Mouse (Mus musculus): ENCODE data around the gene Cdc20b. TPM values are rescaled to one million over a fixed set of nuclear protein-coding genes. Genes with fewer than 3 reads are reported as not detected.
"Not testable (repeated sequence)": the region's sequence is repeated elsewhere in the genome, so short reads cannot be mapped to it uniquely, and the experiment has no call there.

Cdc20b gene
- polyA plus RNA-seq, 1 experiment from 2014 or later = not detected

GRCm38 (mm10) chr13:113000576-113001318 is 34.2 kb upstream of the Cdc20b start:
- Histone ChIP-seq H3K27ac (no peak overlapping the region), H3K79me2 (ENCODE audit: inconsistent target) (no peaks in the 10 kb centered on the region), H3K36me3 (ENCODE audit: inconsistent target) (no peaks in the 10 kb centered on the region), H3K4me3 (ENCODE audit: inconsistent target) (no peak overlapping the region)
- 54% methylated on average over 9 of the region's 9 CpGs for WGBS (ENCODE audit: missing documents)

DNA sequence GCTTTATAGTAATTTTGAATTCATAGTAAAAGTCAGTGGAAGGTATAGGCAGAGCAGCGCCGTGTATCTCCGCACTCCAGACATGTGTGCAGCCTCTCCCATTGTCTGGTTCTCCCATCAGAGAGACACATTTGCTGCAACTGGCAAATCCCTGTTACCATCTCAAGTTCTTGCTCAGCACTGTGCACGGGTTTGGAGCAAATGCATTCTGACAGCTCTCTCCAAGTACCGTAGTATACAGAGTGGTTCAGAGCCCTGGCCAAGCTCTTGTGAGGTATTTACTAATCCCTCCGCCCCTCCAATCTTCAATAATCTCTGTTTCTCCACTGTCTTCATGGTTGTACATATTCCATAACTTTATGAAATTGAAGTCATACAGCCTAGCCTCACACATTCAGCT is 22.2 kb upstream of the Cdc20b start:
- no peaks in the 10 kb centered on the region for H3K36me3 ChIP-seq (ENCODE audit: inconsistent target)
- H3K27ac ChIP-seq = peak overlapping the region; percentile 45; the same call in 1 of the 2 replicates
- peak overlapping the region; percentile 58 for H3K4me3 ChIP-seq (ENCODE audit: inconsistent target)
- H3K79me2 ChIP-seq (ENCODE audit: inconsistent target) = no peaks in the 10 kb centered on the region
- 89% methylated on average over 6 of the region's 6 CpGs for WGBS (ENCODE audit: missing documents)

GRCm38 (mm10) chr13:113013174-113013953 is 21.5 kb upstream of the Cdc20b start:
- H3K79me2 ChIP-seq (ENCODE audit: inconsistent target); H3K36me3 ChIP-seq (ENCODE audit: inconsistent target): not testable (repeated sequence)
- peak overlapping the region; percentile 45 for H3K27ac ChIP-seq
- peak overlapping the region; percentile 58 for H3K4me3 ChIP-seq (ENCODE audit: inconsistent target)
- 4% methylated on average over 14 of the region's 20 CpGs for WGBS (ENCODE audit: missing documents)

DNA sequence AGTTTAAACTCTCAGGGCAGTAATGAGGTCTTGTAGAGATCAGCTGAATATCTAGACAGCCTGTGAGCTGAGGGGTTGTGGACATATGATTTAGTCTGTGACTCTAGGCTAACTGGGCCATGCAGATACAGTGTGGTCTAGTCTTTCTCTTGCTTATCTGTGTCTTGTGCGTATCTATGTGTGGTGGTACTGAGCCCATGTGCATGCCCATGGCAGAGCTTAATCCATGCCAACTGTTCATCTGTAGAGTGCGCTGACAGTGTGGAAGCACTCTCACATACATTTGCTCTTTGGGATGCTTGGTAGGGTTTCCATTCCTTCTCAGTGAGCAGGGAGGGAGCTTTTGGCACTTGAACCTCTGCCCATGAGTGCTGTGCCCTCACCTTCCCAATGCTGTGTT is 13.4 kb upstream of the Cdc20b start:
- WGBS (ENCODE audit: missing documents) = 92% methylated on average over 2 of the region's 2 CpGs
- H3K27ac ChIP-seq = no peak overlapping the region
- no peak overlapping the region for H3K4me3 ChIP-seq (ENCODE audit: inconsistent target)
- H3K79me2 ChIP-seq (ENCODE audit: inconsistent target) = no peaks in the 10 kb centered on the region
- H3K36me3 ChIP-seq (ENCODE audit: inconsistent target) = no peaks in the 10 kb centered on the region

DNA sequence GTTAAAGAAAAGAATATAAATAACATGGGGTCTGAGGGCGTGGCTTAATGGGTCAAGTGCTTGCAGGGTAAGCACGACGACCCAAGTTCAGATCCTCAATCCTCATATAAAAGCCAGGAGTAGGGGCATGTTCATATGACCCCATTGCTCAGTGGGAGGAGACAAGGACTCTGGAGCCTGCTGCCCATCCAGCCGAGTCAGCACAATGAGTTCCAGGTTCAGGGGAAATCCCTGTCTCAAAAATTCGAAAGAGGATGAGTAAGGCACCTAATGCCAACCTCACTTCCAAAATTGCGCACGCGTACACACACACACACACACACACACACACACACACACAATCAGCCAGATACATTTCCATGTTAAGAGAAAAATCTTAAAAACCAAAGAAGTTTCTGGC is 12.4 kb upstream of the Cdc20b start:
- Histone ChIP-seq H3K4me3 (ENCODE audit: inconsistent target) (no peak overlapping the region), H3K27ac (no peak overlapping the region), H3K79me2 (ENCODE audit: inconsistent target) (no peaks in the 10 kb centered on the region), H3K36me3 (ENCODE audit: inconsistent target) (no peaks in the 10 kb centered on the region)
- 79% methylated on average over 7 of the region's 8 CpGs for WGBS (ENCODE audit: missing documents)

GRCm38 (mm10) chr13:113023274-113024143 is 11.4 kb upstream of the Cdc20b start:
- Histone ChIP-seq H3K36me3 (ENCODE audit: inconsistent target) (no peaks in the 10 kb centered on the region), H3K27ac (no peak overlapping the region), H3K4me3 (ENCODE audit: inconsistent target) (no peak overlapping the region), H3K79me2 (ENCODE audit: inconsistent target) (no peaks in the 10 kb centered on the region)
- 43% methylated on average over 16 of the region's 17 CpGs for WGBS (ENCODE audit: missing documents)

GRCm38 (mm10) chr13:113031351-113031750 is 3.6 kb upstream of the Cdc20b start:
- Histone ChIP-seq H3K4me3 (ENCODE audit: inconsistent target) (no peak overlapping the region), H3K36me3 (ENCODE audit: inconsistent target) (no peaks in the 10 kb centered on the region), H3K79me2 (ENCODE audit: inconsistent target) (no peaks in the 10 kb centered on the region), H3K27ac (no peak overlapping the region)
- 3% methylated on average over 7 of the region's 7 CpGs for WGBS (ENCODE audit: missing documents)

- Histone ChIP-seq H3K36me3 (ENCODE audit: inconsistent target) (no peaks in the 10 kb centered on the region), H3K79me2 (ENCODE audit: inconsistent target) (no peaks in the 10 kb centered on the region), H3K27ac (no peak overlapping the region), H3K4me3 (ENCODE audit: inconsistent target) (no peak overlapping the region)
- 1% methylated on average over 40 of the region's 40 CpGs for WGBS (ENCODE audit: missing documents)
Measured at GRCm38 (mm10) chr13:113031792-113032571, 2.9 kb upstream of the Cdc20b start.

- Histone ChIP-seq H3K4me3 (ENCODE audit: inconsistent target) (no peak overlapping the region), H3K79me2 (ENCODE audit: inconsistent target) (no peaks in the 10 kb centered on the region), H3K36me3 (ENCODE audit: inconsistent target) (no peaks in the 10 kb centered on the region), H3K27ac (no peak overlapping the region)
Measured at GRCm38 (mm10) chr13:113032831-113033230, 2.1 kb upstream of the Cdc20b start.

GRCm38 (mm10) chr13:113034271-113034886 is 532 bp upstream of the Cdc20b start:
- Histone ChIP-seq H3K79me2 (ENCODE audit: inconsistent target) (no peaks in the 10 kb centered on the region), H3K36me3 (ENCODE audit: inconsistent target) (no peaks in the 10 kb centered on the region), H3K27ac (no peak overlapping the region), H3K4me3 (ENCODE audit: inconsistent target) (no peak overlapping the region)
- WGBS (ENCODE audit: missing documents) = 4% methylated on average over 11 of the region's 11 CpGs

DNA sequence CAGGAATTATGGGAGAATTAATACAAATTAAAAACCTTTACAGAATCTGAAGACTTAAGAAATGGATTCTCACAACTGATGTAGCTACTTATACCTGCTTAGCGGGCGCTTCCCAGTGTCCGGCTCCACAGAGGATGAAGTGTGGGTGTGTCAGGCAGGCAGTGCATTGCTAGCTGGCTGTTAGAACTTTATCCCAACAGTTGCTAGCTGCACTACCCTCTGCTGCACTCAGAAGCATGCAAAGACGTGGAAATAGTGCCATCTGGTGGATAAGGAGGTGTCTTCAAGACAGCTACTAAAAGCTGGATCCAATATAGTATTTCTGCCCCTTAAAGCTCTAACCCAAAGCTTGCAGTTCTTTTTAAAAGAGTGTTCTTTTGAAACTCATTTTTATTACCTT is 941 bp downstream of the Cdc20b start:
- WGBS (ENCODE audit: missing documents) = 0% methylated on average over 4 of the region's 4 CpGs
- Histone ChIP-seq H3K36me3 (ENCODE audit: inconsistent target) (no peaks in the 10 kb centered on the region), H3K79me2 (ENCODE audit: inconsistent target) (no peaks in the 10 kb centered on the region), H3K27ac (no peak overlapping the region), H3K4me3 (ENCODE audit: inconsistent target) (no peak overlapping the region)

DNA sequence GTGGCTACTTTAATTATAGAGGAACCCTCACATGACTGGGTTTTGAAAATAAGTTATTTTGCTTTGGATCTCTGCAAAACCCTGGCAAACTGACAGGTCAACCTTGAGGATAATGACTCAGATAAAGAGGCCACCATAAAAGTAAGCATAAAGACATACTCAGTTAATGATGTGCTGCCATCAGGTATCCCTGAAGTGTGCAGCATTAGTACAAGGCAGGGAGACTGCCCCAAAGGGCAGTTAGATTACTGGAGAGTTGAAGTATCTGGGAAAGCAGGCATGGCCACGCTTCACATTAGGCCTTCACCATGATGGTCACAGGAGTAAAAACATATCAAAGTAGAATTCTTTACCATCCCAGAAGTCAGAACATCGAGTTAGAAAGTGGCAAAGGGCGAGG is 10.0 kb downstream of the Cdc20b start:
- Histone ChIP-seq H3K4me3 (ENCODE audit: inconsistent target) (no peak overlapping the region), H3K79me2 (ENCODE audit: inconsistent target) (no peaks in the 10 kb centered on the region)
- WGBS (ENCODE audit: missing documents) = 87% methylated on average over 3 of the region's 3 CpGs

GRCm38 (mm10) chr13:113045458-113046110 is 10.7 kb downstream of the Cdc20b start:
- 66% methylated on average over 16 of the region's 18 CpGs for WGBS (ENCODE audit: missing documents)
- Histone ChIP-seq H3K27ac (no peak overlapping the region), H3K4me3 (ENCODE audit: inconsistent target) (no peak overlapping the region), H3K36me3 (ENCODE audit: inconsistent target) (no peaks in the 10 kb centered on the region), H3K79me2 (ENCODE audit: inconsistent target) (no peaks in the 10 kb centered on the region)

More for the DNA sequence above, 10.0 kb downstream of the Cdc20b start:
- no peaks in the 10 kb centered on the region for H3K36me3 ChIP-seq (ENCODE audit: inconsistent target)
- no peak overlapping the region for H3K27ac ChIP-seq
